Mouse (Mus musculus) spleen, postnatal 0 days (tissue): ENCODE results near the gene Obscn. TPM values are rescaled to one million over a fixed set of nuclear protein-coding genes. Genes with fewer than 3 reads are reported as not detected.

Source experiments
- polyA plus RNA-seq: library from polyadenylated mRNA; unstranded; fragments of >200 nt; fragmentation: Nextera tagmentation; extraction: Ambion mirVana; gene quantifications from 2 replicates; pipeline ENCODE4 v1.2.1, GENCODE M21; 2015

Obscn gene
- 0.17 and 0.22 TPM in 2 replicates for polyA plus RNA-seq

DNA sequence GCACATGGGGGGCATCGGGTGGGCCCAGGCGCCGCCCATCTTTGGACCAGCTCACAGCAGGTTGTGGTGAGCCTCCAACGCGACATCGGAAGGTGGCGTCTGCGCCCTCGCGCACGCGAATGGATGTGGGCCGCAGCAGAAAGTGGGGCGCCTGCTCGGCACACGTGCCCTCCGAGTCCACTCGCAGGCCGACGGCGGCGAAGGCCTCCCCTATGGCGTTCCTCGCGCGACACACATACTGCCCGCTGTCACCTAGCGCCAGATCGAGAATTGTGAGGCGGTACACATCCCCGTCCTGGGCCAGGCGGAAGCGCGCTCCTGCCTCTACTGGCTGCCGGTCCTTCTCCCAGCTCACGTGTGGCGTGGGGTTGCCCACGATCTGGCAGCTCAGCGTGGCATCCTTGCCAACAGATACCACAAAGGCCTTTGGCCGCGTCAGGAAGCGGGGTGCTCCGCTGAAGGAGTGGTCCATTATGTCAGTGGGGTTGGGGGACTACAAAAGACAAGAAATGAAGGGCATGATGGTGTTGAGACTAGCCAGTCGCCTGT is at the start of gene Obscn:
Obscn (minus strand) TSS at position 499 of the 549 bp plus-strand sequence.

DNA sequence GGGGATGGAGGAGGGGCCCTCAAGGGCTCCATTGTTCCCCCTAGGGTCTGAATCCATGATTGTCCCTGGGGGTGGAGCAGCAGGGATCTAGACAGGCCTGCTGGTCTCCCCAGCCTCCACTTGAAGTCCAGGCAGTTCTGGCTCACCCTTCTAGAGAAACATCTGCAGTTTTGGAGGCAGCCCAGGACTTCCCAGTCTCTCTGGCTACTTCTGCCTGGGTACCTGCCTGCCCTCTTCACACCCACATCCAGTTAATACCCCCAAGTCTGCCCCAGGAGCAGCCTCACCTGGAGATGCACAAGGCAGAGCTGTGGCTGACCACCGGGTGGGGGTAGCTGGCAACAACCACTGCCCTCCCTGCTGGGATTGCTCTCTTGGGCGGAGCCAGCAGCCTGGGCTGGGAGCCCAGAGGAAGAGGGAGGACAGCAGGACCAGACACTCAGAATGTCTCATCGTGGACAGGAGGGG is 46.7 kb upstream of the Obscn start, which contains the start of gene Gjc2:
Gjc2 (minus strand) TSS at position 350 of the 468 bp plus-strand sequence.

DNA sequence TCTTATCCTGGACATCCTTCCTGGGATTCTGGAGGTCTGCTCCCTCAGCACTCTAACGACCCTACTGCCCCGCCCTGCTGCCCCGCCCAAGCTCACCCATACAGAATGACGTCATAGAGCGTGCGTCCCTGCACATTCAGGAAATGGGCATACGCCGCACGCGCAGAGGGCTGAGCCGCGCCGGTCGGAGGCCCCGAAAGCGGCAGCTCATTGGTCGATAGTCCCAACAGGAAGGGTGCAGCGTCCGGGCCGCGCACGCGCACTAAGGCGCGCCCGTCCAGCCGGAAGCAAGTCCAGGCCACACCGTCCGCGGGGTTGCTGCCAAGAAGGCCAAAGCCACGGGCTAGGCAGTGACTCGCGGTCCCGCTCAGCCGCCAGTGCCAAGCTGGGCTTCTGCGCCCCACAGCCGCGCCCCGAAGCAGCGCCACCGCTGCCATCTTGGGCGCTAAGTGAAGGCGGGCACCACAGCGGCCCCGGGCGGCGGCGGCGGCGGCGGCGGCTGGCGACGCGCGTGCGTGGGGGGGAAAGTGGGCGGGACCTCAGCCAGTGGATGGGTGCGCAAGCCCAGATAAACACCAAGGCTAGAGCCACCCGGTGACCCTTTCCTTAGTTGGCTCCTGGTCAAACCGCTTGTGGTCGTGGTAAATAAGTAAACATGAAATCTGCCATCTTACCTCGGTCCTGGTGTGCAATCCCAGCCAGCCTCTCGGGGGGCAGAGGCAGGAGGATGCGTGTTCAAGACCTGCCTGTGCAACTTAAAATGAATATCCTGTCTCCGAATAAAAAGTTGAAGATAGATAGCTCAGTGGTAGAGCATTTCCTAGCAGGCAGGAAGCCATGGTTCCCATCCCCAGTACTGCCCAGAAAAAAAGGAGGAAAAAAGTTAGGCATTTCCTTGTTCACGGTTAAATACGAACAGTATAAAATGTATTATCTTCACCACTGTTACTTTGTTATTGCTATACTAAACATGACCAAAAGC is 27.3 kb upstream of the Obscn start, which contains the start of gene Iba57:
Iba57 (minus strand) TSS at position 485 of the 982 bp plus-strand sequence.

DNA sequence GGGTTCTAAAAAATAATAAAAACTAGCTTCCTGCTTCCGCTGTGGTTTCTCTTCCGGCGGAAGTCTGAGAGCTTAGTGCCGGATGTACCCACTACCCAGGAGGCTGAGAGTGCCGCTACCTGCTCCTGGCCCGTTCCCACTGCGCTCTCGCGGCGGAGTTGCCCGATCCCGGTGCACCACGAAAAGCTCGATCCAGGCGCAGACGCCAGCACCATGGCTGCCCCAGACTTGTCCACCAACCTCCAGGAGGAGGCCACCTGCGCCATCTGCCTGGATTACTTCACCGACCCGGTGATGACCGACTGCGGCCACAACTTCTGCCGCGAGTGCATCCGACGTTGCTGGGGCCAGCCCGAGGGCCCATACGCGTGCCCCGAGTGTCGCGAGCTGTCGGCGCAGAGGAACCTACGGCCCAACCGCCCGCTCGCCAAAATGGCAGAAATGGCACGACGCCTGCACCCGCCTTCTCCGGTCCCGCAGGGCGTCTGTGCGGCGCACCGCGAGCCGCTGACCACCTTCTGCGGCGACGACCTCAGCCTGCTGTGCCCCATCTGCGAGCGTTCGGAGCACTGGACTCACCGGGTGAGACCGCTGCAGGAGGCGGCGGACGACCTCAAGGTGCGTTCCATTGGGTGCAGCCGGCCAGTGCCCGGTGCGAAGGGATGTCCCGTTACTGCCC is 158.0 kb downstream of the Obscn start, which contains the start of gene Trim11:
Trim11 (plus strand) TSS at position 67 of the 679 bp plus-strand sequence.

DNA sequence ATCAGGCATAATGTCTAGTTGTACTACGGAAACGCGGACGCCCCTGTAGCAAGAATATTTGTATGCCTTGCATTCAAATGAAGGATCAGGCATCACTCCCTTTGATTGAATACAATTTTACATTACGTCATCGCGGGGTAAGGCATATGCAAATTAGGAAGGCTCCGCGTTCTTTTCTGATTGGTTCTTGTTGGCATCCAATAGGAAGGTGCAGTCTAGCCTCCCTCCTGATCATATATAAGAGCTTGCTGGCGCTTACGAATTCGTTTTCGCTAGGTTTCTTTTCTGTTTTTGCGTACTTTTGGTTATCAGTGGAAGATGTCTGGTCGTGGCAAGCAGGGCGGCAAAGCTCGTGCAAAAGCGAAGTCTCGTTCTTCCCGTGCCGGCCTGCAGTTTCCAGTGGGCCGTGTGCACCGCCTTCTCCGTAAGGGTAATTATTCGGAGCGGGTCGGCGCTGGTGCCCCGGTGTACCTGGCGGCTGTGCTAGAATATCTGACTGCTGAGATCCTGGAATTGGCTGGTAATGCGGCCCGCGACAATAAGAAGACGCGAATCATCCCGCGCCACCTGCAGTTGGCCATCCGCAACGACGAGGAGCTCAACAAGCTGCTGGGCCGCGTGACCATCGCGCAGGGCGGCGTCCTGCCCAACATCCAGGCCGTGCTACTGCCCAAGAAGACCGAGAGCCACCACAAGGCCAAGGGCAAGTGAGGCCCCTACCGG is 181.6 kb downstream of the Obscn start, which contains the start of the genes Hist3h2a and Trim17:
Hist3h2a (plus strand) TSS at position 266 of the 723 bp plus-strand sequence.
Trim17 (plus strand) TSS at position 266 of the 723 bp plus-strand sequence.

DNA sequence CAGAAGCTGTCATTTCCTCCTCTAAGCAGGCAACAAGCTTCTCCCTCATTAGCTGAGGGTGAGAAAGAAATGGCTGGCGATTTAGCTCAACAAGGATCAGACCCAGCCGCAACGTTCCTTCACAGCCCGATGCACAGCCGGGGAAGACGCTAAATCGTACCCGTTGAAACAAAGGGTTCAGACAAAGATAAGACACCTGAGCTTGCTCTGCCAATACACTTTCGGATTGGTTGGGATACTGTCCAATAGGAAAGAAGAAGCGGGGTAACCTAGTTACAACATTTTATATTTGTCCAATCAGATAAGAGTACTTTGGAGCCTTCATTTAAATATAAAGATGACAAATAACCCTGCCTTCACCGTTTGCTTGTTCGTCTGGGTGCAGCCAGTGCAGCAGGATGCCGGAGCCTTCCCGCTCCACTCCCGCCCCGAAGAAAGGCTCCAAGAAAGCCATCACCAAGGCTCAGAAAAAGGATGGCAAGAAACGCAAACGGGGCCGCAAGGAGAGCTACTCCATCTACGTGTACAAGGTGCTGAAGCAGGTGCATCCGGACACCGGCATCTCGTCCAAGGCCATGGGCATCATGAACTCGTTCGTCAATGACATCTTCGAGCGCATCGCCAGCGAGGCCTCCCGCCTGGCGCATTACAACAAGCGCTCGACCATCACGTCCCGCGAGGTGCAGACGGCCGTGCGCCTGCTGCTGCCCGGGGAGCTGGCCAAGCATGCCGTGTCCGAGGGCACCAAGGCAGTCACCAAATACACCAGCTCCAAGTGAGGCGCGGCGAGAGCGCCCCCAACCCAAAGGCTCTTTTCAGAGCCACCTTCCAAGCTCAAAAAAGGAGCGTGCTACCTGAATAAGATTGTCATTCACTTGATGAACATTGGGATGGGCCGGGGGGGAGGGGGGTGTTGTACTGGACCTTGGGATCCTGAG is 187.4 kb downstream of the Obscn start, which contains the start of gene Hist3h2ba:
Hist3h2ba (plus strand) TSS at position 379 of the 938 bp plus-strand sequence.

Other genes starting within 250 kb of the Obscn start
- gene Zfp39, start 232.2 kb downstream of the Obscn start, polyA plus RNA-seq = 6.0 and 6.6 TPM in 2 replicates
- 22.2 and 26.7 TPM in 2 replicates for gene Btnl10, start 218.5 kb downstream of the Obscn start, polyA plus RNA-seq
- 175 TPM in 2 replicates for gene Rnf187, start 197.5 kb downstream of the Obscn start, polyA plus RNA-seq
- 14.6 and 17.4 TPM in 2 replicates for gene Hist3h2ba, start 187.5 kb downstream of the Obscn start, polyA plus RNA-seq
- 26.0 and 27.0 TPM in 2 replicates for gene Hist3h2a, start 181.7 kb downstream of the Obscn start, polyA plus RNA-seq
- gene Trim17, start 181.7 kb downstream of the Obscn start, polyA plus RNA-seq = 0.08 and 0.17 TPM in 2 replicates
- 14.6 and 17.4 TPM in 2 replicates for gene Trim11, start 158.3 kb downstream of the Obscn start, polyA plus RNA-seq
- 11.9 and 14.3 TPM in 2 replicates for gene Iba57, start 27.3 kb upstream of the Obscn start, polyA plus RNA-seq
- gene Gjc2, start 46.8 kb upstream of the Obscn start, polyA plus RNA-seq = 0.59 and 1.2 TPM in 2 replicates
- gene Guk1, start 55.8 kb upstream of the Obscn start, polyA plus RNA-seq = 84.0 and 88.0 TPM in 2 replicates
- 67.0 and 70.0 TPM in 2 replicates for gene Mrpl55, start 66.1 kb upstream of the Obscn start, polyA plus RNA-seq
- 34.5 and 37.9 TPM in 2 replicates for gene 2310033P09Rik, start 71.9 kb upstream of the Obscn start, polyA plus RNA-seq
- gene Arf1, start 91.9 kb upstream of the Obscn start, polyA plus RNA-seq = 241 and 269 TPM in 2 replicates
- 0.08 TPM in 1 of 2 replicates, not detected in the other for gene Wnt3a, start 154.3 kb upstream of the Obscn start, polyA plus RNA-seq
- 0.88 and 1.5 TPM in 2 replicates for gene Wnt9a, start 170.5 kb upstream of the Obscn start, polyA plus RNA-seq
- not detected in 2 replicates for gene Prss38, start 239.3 kb upstream of the Obscn start, polyA plus RNA-seq